Mouse (Mus musculus) ES-Bruce4 (cell line): ENCODE measurements around the gene Gm21887.
"Not testable (repeated sequence)": the region's sequence is repeated elsewhere in the genome, so short reads cannot be mapped to it uniquely, and the experiment has no call there.

Source experiments
- CTCF ChIP-seq: IDR thresholded peaks from one replicate; pipeline ENCODE4 v1.8.1; 2011; ENCODE audit warnings: low read depth, low read length
- POLR2A ChIP-seq: IDR thresholded peaks from one replicate; pipeline ENCODE4 v1.8.1; 2011; ENCODE audit warnings: low read length; ENCODE audit not compliant: insufficient read depth

- TF ChIP-seq CTCF, POLR2A: not testable (repeated sequence)
These were observed 37.9 kb upstream of the Gm21887 start for GRCm38 (mm10) chrX:169971562-169971961.
